Mouse (Mus musculus): ENCODE data around the gene Vwce.

The Vwce gene

DNA sequence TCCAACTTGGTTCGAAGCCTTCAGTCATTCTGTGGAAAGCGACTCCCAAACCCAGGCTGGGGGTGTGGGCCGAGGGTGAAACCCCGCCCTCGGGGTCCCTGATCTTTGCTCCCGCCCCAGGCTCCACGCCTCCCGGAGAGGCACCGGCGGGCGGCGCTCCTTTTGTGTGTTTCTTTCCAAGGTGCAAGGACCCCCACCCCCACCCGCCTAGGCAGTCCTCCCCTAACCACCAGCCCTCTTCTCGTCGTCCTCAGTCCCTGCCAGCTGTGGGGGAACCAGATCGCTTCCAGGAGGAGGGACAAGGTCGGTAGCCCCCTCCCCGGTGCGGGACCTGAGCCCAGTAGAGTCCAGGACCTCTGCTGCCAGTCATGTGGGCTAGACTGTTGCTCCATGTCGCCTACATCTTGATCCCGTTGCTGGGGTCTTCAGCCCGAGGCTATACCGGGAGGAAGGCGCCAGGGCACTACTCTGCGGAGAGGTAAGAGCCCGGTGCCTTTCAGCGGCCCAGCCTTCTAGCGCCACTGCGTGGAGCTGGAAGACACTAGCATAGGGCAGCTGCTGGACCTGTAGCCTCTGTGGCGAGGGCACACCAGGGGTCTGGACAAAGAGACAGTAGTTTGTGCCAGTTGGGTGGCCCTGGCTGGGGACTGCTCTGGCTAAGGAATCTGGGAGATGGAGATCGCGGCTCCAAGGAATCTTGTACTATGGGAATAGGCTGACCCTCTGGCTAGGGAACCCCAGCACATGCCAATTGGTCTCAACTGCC, at the start of gene Vwce:
TSS of gene Vwce (plus strand) at position 108 of the 766 bp plus-strand sequence.
- no peak for DNase-seq (ENCODE audit: low spot score)

DNA sequence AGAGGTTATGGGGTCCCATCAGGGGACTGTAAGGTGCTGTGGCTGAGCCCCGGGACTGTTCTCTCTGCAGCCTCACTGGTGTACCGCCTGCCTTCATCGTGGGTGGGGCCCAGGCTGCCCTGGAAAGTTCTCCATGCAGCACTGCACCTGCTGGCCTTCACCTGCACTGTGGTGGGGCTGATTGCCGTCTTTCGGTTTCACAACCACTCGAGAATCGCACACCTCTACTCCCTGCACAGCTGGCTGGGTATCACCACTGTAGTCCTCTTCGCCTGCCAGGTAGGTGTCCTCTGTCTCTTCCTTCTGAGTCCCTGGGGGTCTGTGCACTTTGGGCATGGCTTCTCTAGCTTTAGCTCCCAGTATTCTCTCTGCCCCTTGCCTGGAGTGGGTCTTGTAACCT, 48.9 kb upstream of the Vwce start:
- no peak for DNase-seq (ENCODE audit: low spot score)

DNA sequence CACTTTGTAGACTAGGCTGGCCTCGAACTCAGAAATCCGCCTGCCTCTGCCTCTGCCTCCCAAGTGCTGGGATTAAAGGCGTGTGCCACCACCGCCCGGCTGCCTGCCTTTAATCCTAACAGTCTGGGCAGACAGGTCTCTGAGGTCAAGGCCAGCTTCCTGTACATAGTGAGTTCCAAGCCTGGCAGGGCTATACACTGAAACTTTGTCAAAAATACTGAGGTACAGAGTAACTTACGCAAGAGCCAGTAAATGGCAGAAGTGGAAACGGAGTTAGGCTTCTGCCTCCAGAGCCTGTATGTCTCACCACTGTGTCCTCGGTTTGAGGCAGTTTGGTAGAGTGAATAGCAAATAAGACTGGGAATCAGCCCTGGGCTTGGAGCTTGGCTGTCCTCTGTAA, 46.8 kb upstream of the Vwce start:
- no peak for DNase-seq (ENCODE audit: low spot score)

DNA sequence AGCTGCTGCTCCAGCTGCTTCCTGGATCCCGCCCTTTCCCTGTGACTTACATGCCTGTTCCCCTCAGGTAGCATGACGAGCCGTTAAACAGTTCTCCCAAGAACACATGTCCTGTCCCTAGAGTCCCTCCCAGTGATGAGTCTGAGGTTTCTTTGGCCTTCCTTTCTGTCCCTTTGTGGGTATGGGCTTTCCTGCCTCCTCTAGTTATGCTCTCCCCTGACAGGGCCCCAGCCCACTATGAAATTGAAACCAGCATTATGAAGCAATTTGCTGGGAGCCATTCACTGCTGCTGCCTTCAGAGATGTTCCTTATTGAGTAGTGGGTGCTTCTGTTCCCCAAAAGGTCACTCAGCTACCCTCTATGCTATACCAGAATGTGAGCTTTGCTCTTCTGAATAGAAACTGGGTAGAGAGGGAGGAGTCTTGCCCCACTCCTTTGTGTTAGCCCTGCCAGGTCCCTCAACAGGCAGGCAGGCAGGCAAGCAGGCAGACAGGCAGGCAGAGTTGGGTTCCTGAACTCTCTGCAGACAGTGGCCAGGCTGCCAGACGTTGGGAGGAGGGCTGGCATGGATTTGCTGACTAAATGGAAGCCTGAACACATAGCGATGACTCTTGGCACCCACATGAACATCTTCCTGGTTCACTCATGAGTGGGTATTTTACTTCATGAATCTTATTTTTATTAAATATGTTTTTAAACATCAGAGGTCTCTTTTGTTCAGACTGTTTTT, 44.7 kb upstream of the Vwce start:
- no peak for DNase-seq (ENCODE audit: low spot score)

DNA sequence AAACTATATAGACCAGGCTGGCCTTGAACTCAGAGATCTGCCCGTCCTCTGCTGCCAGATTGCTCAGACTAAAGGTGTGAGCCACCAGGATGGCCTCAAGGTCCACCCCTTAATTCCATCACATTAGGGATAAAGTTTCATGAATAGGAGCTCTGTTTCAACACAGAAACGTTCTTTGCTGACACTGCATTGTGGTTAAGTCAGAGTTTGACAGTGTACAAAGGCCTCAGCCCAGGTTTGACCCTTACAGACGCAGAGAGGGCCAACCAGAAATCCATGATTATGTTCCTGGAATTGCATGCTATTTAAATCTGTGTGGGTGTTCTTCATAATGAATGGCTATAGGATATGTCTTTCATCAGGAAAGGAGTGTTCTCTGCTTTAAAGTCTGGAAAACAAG, 43.7 kb upstream of the Vwce start:
- no peak for DNase-seq (ENCODE audit: low spot score)

DNA sequence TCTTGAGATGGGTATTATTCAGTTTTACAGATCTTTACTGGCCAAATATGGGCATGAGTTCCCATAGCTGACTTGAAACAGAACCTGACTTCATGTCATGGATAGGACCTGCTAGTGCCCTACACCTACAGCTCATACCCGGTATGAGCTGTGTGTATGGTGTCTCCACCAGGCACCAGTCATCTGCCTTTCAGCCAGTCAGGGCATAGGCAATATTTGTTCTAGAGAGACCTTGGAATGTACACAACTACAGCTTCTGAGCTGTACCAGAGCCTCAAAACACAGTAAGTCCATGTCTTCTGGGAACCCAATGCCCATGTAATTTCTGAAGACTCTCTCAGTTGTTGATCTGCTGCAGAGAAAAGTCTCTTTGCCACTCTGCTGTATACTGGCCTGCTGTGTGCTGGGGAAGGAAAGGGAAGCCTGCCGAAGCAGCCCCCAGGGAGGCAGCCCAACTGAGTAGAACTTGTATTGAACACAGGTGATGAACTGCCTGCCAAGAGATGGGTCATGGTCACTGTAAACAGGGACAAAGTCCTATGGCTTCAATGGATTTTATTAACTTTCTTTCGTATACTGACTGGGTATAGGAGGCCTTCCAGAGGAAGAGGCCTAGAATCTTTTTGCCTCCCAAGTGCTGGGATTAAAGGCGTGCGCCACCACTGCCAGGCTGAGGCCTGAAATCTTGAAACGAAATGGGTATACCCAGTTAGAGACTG, 42.2 kb upstream of the Vwce start:
- DNase-seq (ENCODE audit: low spot score): no peak

DNA sequence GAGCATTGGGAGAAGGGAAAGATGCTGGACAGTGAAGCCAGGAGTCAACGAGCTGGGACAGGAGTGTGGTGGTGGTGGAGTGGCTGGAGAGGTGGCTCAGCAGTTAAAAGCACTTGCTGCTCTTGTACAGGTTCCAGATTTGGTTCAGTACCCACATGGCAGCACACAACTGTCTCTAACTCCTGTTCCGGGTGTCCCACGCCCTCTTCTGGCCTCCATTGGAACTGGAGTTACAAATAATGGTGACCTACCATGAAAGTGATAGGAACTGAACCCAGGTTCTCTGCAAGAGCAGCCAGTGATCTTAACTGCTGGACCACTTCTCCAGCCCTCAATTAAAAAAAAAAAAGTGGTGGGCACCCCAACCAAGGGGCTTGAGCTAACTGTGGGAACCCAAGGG, 35.8 kb upstream of the Vwce start:
- no peak for DNase-seq (ENCODE audit: low spot score)

DNA sequence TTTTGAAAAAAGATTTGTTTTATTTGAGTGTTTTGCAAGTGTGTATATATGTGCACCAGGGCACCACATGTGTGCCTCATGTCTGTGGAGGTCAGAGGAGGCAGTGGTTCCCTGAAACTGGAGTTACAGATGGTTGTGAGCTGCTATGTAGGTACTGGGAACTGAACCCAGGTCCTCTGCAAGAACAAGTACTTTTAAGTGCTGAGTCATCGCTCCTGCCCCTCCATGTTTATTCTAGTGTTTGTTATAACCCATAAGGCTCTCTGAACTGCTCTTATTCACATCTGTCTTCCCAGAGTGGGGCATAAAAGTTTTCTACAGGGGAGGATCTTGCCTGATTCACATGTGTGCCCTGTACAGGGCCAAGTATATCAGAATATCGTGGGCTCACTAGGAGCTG, 34.4 kb upstream of the Vwce start:
- no peak for DNase-seq (ENCODE audit: low spot score)

DNA sequence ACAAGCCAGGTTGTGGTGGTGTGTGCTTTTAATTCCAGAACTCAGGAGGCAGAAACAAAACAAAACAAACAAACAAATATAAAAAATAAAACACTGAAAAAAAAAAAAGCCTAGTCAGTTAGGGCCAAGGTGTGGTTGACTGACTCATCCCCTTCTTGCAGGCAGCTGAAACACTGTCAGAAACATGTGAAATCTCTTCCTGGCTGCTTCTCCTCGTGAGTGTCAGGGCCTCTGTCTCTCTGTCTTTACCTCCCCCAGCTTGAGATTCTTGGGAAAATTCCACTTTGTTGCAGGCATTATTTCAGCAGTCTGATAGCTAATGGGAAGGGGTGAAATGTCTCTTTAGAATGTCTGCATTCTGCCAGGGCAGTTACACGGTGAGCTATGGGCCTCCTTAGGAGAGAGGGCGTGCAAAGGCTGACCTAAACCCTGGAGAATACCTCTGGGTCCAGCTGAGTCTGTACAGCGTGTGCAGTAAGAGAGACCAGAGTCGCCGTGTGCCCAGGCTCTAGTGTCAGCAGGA, 31.7 kb upstream of the Vwce start:
- DNase-seq (ENCODE audit: low spot score): no peak

DNA sequence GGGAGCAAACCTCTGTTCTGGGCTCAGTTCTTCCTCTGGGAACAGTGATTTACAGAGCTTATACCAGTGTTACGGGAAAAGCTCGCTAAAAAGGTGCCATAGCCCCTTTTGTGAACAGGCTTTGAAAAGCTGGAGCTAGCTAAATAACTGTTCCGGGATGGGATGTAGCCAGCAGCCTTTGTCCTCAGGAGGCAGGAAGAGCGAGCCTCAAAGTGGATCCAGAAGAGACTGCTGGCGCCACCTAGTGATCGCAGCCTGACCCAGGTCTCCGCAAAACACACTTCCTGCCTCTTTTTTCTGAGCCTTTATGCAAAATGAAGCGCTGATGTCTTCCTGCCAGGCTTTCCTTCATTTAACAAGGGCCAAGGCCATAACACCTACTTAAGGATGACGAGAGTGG, 31.2 kb upstream of the Vwce start:
- DNase-seq (ENCODE audit: low spot score): peak; percentile 74

DNA sequence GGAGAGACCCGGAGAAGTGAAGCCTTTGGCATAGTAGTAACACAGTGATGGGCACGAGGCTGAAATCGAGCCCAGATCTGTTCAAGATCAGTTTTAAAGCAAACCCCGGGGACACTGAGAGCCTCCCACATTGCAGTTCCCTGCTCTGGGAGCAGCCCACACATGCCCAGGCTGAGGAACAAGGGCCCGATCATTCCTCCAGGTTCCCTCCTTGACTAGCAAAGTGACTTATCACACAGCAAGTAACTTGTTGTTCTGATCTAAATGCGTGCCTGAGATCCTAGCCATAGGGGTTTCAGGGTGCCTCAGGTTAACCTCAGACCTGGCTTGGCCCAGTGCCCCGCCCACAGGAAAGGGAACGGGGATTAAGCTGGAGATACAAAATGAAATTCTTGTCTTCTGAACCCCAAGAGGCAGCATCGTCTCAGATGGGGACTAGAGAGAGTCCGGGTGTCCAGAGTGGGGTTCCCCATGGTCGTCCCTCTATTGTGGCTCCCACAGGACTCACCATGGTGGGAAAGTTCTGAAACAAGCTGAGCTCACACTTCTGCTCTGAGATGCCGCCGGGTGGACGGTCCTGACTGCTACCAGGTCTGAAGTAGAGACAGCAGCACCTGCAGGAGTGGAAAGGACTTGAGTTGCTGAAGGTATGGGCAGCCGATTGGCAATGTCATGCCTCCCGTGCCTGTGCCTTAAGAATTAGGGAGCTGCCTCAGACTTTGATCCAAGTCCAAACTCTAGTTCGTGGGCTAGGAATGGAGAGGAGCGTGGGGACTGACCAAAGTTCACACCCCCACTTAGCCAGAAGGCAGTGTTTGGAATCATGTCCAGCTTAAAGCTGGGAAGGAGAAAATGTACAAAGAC, 30.1 kb upstream of the Vwce start:
- no peak for DNase-seq (ENCODE audit: low spot score)

DNA sequence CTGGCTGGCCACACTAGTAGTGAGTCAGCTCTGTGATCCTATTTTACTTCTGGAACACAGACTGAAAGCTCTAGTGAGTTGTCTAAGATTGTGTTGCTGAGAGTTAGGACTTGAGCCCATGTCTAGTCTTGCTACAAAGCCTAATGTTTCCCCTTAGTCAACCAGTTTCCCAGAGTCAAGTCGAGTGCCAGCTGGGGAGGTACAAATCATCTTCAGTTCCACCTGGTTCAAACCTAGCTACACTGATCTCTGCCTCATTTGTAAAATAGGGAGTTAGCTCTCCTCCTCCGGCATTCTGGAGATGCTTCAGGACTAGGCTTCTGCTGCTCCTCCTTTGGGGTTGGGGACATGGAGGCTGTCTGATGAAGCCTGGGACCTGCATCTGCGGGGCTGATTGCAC, 29.5 kb upstream of the Vwce start:
- DNase-seq (ENCODE audit: low spot score): no peak

DNA sequence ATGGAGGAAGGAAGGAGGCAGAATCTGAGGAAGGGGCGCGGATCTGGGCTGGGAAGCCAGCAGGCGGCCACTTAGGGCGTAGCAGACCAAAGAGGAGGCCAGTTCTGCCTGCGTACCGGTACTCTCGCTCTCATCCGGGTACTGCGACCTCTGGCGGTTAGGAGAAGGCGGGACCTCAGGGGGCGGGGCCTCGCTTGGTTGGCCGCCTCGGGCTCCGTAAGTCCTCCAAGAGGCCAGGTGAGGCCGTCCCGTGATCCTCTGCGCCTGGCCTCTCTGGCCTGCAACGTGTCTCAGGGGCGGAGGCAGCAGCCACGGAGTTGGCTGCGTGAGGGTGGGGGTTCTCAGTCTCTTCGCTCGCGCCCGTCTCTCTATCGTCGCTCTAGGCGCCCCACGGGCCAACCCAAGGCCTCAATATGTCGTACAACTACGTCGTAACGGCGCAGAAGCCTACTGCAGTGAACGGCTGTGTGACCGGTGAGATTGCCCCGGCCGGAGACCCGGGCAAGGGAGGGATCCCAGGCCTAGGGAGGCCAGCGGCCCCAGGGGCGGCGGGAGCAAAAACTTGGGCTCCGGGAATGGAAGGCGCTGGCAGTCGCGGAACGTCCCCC, 28.6 kb upstream of the Vwce start, which contains the start of the genes Ddb1 and Tkfc:
TSS of gene Ddb1 (plus strand) at position 35 of the 608 bp plus-strand sequence.
TSS of gene Tkfc (minus strand) at position 362 of the 608 bp plus-strand sequence.
- DNase-seq (ENCODE audit: low spot score): peak; percentile 97

DNA sequence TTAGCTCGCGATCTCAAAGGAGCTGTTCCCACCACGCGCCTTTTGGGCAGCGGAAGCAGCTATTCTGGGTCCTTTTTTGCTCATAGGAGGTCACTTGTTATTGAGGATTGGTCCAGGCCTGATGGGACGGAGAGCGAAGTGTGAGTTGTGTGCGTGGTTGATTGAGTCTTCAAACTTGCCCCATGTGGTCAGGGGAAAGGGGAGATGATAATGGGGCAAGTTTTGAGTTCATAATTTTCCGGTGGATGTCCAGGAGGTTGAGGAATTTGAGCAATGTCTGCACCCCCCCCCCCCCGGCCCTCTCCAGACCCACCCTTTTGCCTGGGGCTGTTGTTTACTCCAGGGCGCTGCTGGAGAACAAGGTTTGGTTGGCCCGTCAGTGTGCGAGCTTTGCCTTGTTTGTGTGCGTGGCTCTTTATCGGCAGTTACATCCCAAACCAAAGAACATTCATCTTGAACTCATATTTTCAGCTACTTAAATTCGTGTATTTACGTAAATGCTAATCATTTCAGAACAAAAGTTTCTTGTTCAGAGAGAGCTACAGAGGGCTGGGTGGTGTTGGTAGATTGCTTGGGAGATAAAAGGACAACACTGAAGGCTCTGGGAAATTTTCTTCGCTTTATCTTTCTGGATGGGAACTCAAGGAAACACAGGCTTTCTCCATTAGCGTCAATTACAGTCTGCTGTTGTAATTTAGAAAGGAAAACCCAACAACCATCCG, 28.0 kb upstream of the Vwce start:
- no peak for DNase-seq (ENCODE audit: low spot score)

DNA sequence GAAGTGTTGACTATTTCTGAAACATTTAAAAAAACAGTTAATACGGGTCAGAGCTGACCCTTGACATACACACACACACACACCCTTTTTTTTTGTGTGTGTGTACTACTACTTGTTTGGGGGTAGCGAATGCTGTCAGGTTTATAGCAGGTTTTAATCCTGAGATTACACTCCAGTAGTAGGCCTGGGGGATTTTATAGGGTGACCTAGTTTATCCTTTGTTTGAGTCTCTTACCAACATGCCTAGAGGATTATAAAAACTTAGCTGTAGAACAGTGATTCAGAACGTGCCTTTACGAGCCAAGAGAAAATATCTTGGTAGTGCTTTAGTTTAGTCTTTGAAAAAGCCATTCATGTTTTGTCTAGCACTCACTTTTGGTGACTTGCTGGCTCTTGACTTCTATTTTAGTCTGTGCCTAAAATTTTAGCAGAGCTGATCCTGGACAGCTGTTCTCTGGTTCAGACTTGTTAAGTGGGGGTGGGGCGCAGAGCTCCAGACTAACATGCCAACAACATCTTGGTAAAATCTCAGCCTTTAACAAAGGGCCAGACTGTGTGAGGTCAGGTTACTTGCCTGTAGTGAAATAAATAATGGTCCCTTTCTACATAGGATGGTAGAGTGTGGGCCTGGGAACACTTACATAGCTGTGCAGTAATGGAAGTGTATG, 25.3 kb upstream of the Vwce start:
- DNase-seq (ENCODE audit: low spot score): no peak

DNA sequence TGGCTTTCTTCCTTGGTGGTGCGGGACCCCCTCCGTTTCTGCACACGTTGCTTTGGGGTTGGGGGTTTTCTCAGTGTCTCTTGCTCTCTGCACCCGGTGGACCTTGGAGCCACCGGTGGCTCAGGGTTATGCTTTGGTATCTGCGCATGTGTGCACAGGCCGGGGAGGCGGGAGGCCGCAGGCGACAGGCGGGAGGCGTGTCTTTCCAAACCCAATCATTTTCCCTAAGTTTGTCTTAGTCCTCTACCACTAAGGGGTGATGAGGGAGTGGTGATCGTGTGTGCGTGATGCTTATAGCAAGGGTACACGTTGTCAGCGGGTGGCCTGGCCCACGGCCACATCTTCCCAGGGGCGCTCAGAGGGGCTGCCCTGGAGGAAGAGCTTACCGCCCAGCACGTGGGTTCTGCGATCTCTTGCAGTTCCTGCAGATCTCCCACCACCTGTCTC, 882 bp downstream of the Vwce start:
- DNase-seq (ENCODE audit: low spot score): peak; percentile 29

DNA sequence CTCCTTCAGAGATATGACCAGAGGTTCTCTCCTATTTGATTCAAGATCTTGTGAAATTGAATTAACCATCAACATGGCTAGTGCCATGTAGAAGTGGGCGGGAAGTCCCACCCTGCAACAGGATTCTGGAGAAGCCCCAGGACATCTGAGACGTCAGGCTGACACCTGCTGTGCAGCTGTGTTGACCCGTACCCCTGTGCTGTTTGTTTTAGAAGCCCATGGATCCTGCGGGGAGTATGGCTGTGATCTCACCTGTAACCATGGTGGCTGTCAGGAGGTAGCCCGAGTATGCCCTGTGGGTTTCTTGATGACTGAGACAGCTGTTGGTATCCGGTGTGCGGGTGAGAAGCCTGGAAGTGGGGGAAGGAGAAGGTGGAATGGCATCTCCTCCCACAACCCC, 3.8 kb downstream of the Vwce start:
- no peak for DNase-seq (ENCODE audit: low spot score)

DNA sequence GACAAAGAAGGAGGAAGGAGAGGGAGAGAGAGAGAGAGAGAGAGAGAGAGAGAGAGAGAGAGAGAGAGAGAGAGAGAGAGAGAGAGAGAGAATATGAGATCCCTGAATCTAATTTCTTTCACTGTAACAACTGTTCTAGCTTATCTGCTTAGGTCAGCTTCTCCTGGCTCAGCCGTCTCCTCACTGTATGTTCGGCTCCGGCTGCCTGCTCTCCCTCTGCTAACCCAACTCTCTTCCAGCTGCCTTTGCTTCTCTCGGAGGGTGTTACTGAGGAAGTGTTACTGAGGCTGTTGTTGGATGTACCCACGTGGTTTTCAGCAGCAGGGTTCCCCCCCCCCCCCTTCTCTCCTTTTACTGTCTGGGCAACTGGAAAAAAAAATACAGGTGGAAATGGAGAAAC, 6.1 kb downstream of the Vwce start:
- no peak for DNase-seq (ENCODE audit: low spot score)

DNA sequence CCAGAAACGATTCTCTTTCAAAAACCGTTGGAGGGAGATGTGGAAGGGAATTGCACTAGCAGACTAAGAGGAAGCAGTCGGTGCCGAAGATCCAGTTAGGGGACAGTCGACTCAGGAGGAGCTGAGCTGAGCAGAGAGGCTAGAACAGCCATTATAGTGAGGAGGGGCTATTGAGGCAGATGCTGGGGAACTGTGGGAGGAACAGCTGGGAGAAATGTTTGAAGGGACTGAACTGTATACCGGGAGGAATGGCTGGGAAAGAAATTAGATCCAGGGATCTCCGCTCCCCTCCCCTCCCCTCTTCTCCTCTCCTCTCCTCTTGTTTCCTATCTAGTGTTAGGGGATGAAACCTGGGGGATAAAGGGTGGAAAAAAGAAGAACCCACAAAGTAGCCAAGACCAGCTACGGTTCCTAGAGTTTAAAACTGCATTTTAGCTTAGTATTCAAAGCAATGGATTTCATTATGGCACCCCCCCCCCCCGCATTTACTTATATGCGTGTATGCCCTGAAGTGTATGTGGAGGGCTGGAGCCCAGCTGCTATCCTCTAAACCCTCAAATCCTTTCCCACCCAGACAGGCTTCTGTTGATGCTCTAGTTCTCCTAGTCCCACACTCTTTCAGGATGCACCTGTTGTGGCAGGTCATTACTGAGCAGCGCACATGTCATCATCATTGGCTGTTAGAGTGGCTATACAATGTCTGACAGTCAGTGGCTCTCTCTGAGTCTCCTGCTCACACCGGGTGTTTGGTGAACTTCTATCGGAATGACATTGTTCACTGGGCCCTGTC, 6.8 kb downstream of the Vwce start:
- DNase-seq (ENCODE audit: low spot score): no peak
